Mouse (Mus musculus) heart, postnatal 0 days (tissue): ENCODE results near the gene Scgb1c1. TPM values are rescaled to one million over a fixed set of nuclear protein-coding genes. Genes with fewer than 3 reads are reported as not detected.
"Not testable (repeated sequence)": the region's sequence is repeated elsewhere in the genome, so short reads cannot be mapped to it uniquely, and the experiment has no call there.

Experiments
- ATAC-seq: fragments of 200-750 bp; cut with Nextera tagmentation; 2 replicates; pipeline ENCODE4 v1.8.0; 2017; ENCODE audit warnings: low read depth, moderate number of reproducible peaks, moderate library complexity; ENCODE audit not compliant: insufficient read depth
- DNase-seq: peaks from one replicate; pipeline ENCODE4 v3.0.0-alpha.2; 2016; ENCODE audit warnings: low spot score
- H3K27ac ChIP-seq: fragments of 300-500 bp; sonication (generic); 2 replicates; pipeline ENCODE4 v1.5.1; 2014; ENCODE audit warnings: low read depth, mild to moderate bottlenecking
- H3K27me3 ChIP-seq: fragments of 300-500 bp; sonication (generic); 2 replicates; pipeline ENCODE4 v1.6.1; 2014; ENCODE audit warnings: low read length, mixed read lengths; ENCODE audit not compliant: control insufficient read depth, insufficient read depth
- H3K36me3 ChIP-seq: fragments of 300-500 bp; sonication (generic); replicated peaks from 2 replicates; pipeline ENCODE4 v1.6.1; 2014; ENCODE audit warnings: low read length, mixed read lengths; ENCODE audit not compliant: control insufficient read depth, insufficient read depth
- H3K4me1 ChIP-seq: fragments of 300-500 bp; sonication (generic); 2 replicates; pipeline ENCODE4 v1.6.1; 2014; ENCODE audit warnings: antibody characterized with exemption; ENCODE audit not compliant: control insufficient read depth, insufficient read depth
- H3K4me2 ChIP-seq: fragments of 300-500 bp; sonication (generic); 2 replicates; pipeline ENCODE4 v1.6.1; 2014; ENCODE audit warnings: low read depth, mild to moderate bottlenecking, low read length, moderate library complexity
- H3K4me3 ChIP-seq: fragments of 300-500 bp; sonication (generic); 2 replicates; pipeline ENCODE4 v1.5.1; 2014; ENCODE audit warnings: low read depth, low read length
- H3K9ac ChIP-seq: fragments of 300-500 bp; sonication (generic); replicated peaks from 2 replicates; pipeline ENCODE4 v1.6.1; 2014; ENCODE audit warnings: low read depth, low read length, mixed read lengths
- H3K9me3 ChIP-seq: fragments of 300-500 bp; sonication (generic); replicated peaks from 2 replicates; pipeline ENCODE4 v1.6.1; 2016; ENCODE audit warnings: low read length; ENCODE audit not compliant: control insufficient read depth
- CTCF ChIP-seq: IDR thresholded peaks from 2 replicates; pipeline ENCODE4 v1.5.1; 2016; ENCODE audit warnings: antibody characterized with exemption, control low read depth, low read depth
- EP300 ChIP-seq: IDR thresholded peaks from 2 replicates; pipeline ENCODE4 v1.6.1; 2016; ENCODE audit warnings: antibody characterized with exemption, low read depth
- WGBS: fragments of 180-500 bp; shearing (Covaris S2); extraction: QIAGEN DNeasy Blood & Tissue Kit; methylation state at CpG from one replicate; pipeline ENCODE4 v1.1.7; 2014; 5-methylcytosine and 5-hydroxymethylcytosine counted together
- polyA plus RNA-seq: library from polyadenylated mRNA; unstranded; fragments of >200 nt; fragmentation: Nextera tagmentation; extraction: Ambion mirVana; gene quantifications from 2 replicates; pipeline ENCODE4 v1.2.1, GENCODE M21; 2015
- total RNA-seq: library from RNA; depleted of rRNA; stranded (reverse); fragments of >200 nt; gene quantifications from 2 replicates; pipeline ENCODE4 v1.2.3, GENCODE M21; 2014; ENCODE audit warnings: low replicate concordance; rRNA removed

The Scgb1c1 gene
- total and polyA plus RNA-seq, 2 experiments from 2014 or later, result 0.80 to 11.0 TPM

DNA sequence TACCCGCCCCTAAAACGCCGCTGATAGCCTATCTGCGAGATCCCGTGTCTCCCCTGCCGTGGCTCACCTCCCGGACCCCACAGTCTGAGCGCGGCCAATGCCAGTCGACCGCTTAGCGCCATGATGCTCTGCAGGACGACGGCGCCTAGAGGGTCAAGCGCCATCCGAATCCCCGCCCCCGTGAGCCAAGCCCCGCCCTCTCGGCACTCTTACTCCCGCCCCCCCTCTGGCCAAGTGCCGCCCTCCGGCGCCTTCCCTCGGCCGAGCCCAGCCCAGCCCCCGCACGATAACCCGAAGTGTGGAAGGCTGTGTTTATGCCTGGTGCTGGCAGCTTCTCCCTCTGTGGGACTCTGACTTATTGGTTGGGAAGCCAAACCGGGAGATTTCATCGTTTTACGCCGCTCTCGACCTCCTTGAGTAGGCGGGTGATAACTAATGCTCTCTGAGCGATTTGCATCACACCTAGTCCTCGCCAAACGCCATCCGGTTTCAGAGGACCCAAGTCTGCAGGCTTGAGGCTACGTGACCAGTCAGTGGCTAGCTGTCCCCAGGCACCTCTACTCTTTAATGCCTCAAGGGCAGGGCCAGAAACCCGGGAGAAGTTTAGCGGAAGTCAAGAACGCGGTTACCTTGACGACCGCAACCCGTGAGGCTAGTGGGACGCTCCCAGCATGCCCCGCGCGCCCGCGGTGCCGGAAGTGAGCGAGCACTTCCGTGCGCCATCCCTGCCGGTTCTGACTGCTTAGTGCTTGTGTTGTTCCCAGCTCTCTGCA lies 36.5 kb downstream of the Scgb1c1 start, which contains the start of the genes Psmd13 and Sirt3:
Gene Psmd13 (plus strand): TSS at position 273 of the 773 bp plus-strand sequence.
Gene Sirt3 (minus strand): TSS at position 614 of the 773 bp plus-strand sequence.
- DNase-seq (peak; percentile 93), ATAC-seq (peak; percentile 96)
- peak within 1 kb of the TSS; percentile 86 for H3K27ac ChIP-seq
- peak within 1 kb of the TSS; percentile 96 for H3K4me3 ChIP-seq
- peaks cover 13% of the 10 kb centered on the region for H3K4me1 ChIP-seq
- H3K9ac ChIP-seq, result peak within 1 kb of the TSS; percentile 75
- under 1% methylated on average over 59 of the region's 59 CpGs for WGBS
- peaks cover 33% of the 10 kb centered on the region for H3K36me3 ChIP-seq
- H3K4me2 ChIP-seq, result peak within 1 kb of the TSS; percentile 89
- TF ChIP-seq EP300 (peak; percentile 43; the same call in 1 of the 2 replicates), CTCF (no peak; the same call in 1 of the 2 replicates)
- H3K9me3 ChIP-seq, result no peaks in the 10 kb centered on the region
- H3K27me3 ChIP-seq, result no peaks in the 10 kb centered on the region

DNA sequence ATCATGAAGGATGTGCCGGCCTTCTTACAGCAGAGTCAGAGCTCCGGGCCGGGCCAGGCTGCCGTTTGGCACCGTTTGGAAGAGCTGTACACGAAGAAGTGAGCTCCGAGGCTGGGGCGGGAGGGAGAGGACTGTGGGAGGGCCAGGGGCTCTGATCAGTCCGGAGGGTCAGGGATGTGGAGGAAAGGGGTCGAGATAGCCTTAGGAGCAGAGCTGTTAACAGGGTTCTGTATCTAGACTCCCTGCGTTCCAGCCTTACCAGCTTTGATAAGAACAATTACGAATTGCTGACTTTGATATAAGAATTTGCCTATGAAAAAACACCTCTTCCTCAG lies 37.1 kb downstream of the Scgb1c1 start:
- H3K27ac ChIP-seq, result peak overlapping the region; percentile 86
- peak overlapping the region; percentile 96 for H3K4me3 ChIP-seq
- peaks cover 33% of the 10 kb centered on the region for H3K36me3 ChIP-seq
- peak overlapping the region; percentile 75 for H3K9ac ChIP-seq
- under 1% methylated on average over 12 of the region's 12 CpGs for WGBS
- H3K27me3 ChIP-seq, result no peaks in the 10 kb centered on the region
- no peaks in the 10 kb centered on the region for H3K9me3 ChIP-seq
- TF ChIP-seq EP300, result no peak
- peak; percentile 19 for ATAC-seq
- peaks cover 13% of the 10 kb centered on the region for H3K4me1 ChIP-seq
- peak; percentile 13 for DNase-seq
- H3K4me2 ChIP-seq, result peak overlapping the region; percentile 89

DNA sequence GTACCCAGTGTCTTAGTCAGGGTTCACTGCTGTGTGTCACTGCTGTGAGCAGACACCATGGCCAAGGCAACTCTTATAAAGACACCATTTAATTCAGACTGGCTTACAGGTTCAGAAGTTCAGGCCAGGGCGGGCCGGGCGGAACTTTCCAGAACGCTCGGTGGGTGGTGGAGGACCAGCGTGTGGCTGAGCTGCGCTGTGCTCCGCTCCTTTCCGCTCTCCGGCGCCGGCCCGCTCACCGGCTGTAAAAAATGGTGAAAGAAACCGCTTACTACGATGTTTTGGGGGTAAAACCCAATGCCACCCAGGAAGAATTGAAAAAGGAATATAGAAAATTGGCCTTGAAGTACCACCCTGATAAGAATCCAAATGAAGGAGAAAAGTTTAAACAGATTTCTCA lies 45.3 kb downstream of the Scgb1c1 start:
- 96% methylated on average over 16 of the region's 16 CpGs for WGBS
- peaks cover 77% of the 10 kb centered on the region for H3K36me3 ChIP-seq
- not testable (repeated sequence) for H3K27me3 ChIP-seq, H3K9ac ChIP-seq, H3K4me2 ChIP-seq, DNase-seq, H3K4me3 ChIP-seq, ATAC-seq, H3K27ac ChIP-seq, H3K4me1 ChIP-seq, H3K9me3 ChIP-seq

DNA sequence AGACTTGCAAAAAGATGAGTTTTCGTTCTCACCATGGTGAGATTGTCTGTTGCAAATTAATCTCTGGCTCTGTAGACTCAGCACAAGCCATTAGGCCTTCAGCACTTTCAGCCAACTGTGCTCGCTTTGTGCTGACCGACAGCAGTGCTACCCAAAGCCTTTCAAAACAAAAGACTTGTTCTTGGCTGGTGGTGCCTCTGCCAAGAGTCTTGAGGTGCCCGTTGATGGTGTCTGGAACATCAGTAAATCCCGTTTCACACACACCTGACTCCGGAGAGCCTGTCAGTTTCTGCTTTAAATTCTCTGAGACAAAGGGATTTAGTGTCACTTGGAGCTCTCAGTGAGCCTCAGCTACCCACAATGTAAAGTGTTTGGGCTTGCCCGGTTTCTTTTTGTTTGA lies 48.7 kb downstream of the Scgb1c1 start:
- Histone ChIP-seq H3K4me1 (0 out of 2 replicates have a peak, but pooled peaks cover 2% of the 10 kb centered on the region), H3K4me3 (no peak overlapping the region), H3K4me2 (no peak overlapping the region), H3K27me3 (no peaks in the 10 kb centered on the region), H3K27ac (no peak overlapping the region), H3K36me3 (peaks cover 71% of the 10 kb centered on the region), H3K9ac (no peak overlapping the region), H3K9me3 (no peaks in the 10 kb centered on the region)
- DNase-seq (no peak), ATAC-seq (no peak)
- 92% methylated on average over 7 of the region's 7 CpGs for WGBS
- no peak for TF ChIP-seq CTCF
- TF ChIP-seq EP300, result no peak

DNA sequence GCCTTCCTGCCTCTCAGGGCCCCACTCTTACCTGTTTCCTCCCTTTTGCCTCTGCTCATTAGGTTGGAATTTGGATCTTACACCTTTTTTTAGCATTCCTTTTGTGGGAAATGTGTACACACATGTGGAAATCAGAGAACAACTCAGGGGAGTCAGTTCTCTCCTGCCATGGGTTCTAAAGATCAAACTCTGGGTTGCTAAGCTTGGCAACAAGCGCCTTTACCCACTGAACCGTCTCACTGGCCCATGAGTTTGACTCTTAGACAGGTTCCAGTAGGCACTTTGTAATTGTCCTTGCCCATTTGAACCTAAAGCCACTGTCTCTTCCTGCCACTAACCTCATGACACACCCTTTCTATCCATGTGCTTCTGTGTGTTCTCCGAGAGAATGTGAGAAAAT lies 49.3 kb downstream of the Scgb1c1 start:
- no peak for TF ChIP-seq EP300
- TF ChIP-seq CTCF, result no peak
- H3K9ac ChIP-seq, result no peak overlapping the region
- WGBS, result 90% methylated on average over 3 of the region's 3 CpGs
- H3K9me3 ChIP-seq, result no peaks in the 10 kb centered on the region
- ATAC-seq (no peak), DNase-seq (no peak)
- no peaks in the 10 kb centered on the region for H3K27me3 ChIP-seq
- H3K4me2 ChIP-seq, result no peak overlapping the region
- no peak overlapping the region for H3K4me3 ChIP-seq
- peaks cover 70% of the 10 kb centered on the region for H3K36me3 ChIP-seq
- no peak overlapping the region for H3K27ac ChIP-seq
- 0 out of 2 replicates have a peak, but pooled peaks cover 5% of the 10 kb centered on the region for H3K4me1 ChIP-seq

Other genes starting within 250 kb of the Scgb1c1 start
- not detected in 2 replicates for gene Olfr46, start 244.3 kb upstream of the Scgb1c1 start, total RNA-seq
- not detected in 2 replicates for gene Olfr46, start 244.3 kb upstream of the Scgb1c1 start, polyA plus RNA-seq
- not detected in 2 replicates for gene Olfr61, start 216.6 kb upstream of the Scgb1c1 start, total RNA-seq
- not detected in 2 replicates for gene Olfr61, start 216.6 kb upstream of the Scgb1c1 start, polyA plus RNA-seq
- not detected in 2 replicates for gene Olfr53, start 199.1 kb upstream of the Scgb1c1 start, total RNA-seq
- not detected in 2 replicates for gene Olfr53, start 199.1 kb upstream of the Scgb1c1 start, polyA plus RNA-seq
- gene Olfr539, start 185.6 kb upstream of the Scgb1c1 start, total RNA-seq, result not detected in 2 replicates
- not detected in 2 replicates for gene Olfr539, start 185.6 kb upstream of the Scgb1c1 start, polyA plus RNA-seq
- gene Olfr45, start 163.6 kb upstream of the Scgb1c1 start, total RNA-seq, result not detected in 2 replicates
- not detected in 2 replicates for gene Olfr45, start 163.6 kb upstream of the Scgb1c1 start, polyA plus RNA-seq
- not detected in 2 replicates for gene Olfr541, start 148.3 kb upstream of the Scgb1c1 start, total RNA-seq
- not detected in 2 replicates for gene Olfr541, start 148.3 kb upstream of the Scgb1c1 start, polyA plus RNA-seq
- 0.11 TPM in 1 of 2 replicates, not detected in the other for gene Cyp2e1, start 81.8 kb upstream of the Scgb1c1 start, total RNA-seq
- not detected in 2 replicates for gene Cyp2e1, start 81.8 kb upstream of the Scgb1c1 start, polyA plus RNA-seq
- gene Syce1, start 57.7 kb upstream of the Scgb1c1 start, total RNA-seq, result not detected in 2 replicates
- gene Syce1, start 57.7 kb upstream of the Scgb1c1 start, polyA plus RNA-seq, result 0.10 and 0.18 TPM in 2 replicates
- gene Zfp941, start 23.4 kb upstream of the Scgb1c1 start, total RNA-seq, result 0.11 and 0.97 TPM in 2 replicates
- 0.29 and 0.45 TPM in 2 replicates for gene Zfp941, start 23.4 kb upstream of the Scgb1c1 start, polyA plus RNA-seq
- not detected in 2 replicates for gene Urah, start 10.5 kb upstream of the Scgb1c1 start, total RNA-seq
- 0.27 and 0.29 TPM in 2 replicates for gene Urah, start 10.5 kb upstream of the Scgb1c1 start, polyA plus RNA-seq
- not detected in 2 replicates for gene Odf3, start 2.3 kb downstream of the Scgb1c1 start, total RNA-seq
- gene Odf3, start 2.3 kb downstream of the Scgb1c1 start, polyA plus RNA-seq, result not detected in 2 replicates
- not detected in 2 replicates for gene Gm45785, start 10.8 kb downstream of the Scgb1c1 start, total RNA-seq
- gene Gm45785, start 10.8 kb downstream of the Scgb1c1 start, polyA plus RNA-seq, result not detected in 2 replicates
- 37.2 and 73.8 TPM in 2 replicates for gene Ric8a, start 11.4 kb downstream of the Scgb1c1 start, total RNA-seq
- gene Ric8a, start 11.4 kb downstream of the Scgb1c1 start, polyA plus RNA-seq, result 27.5 and 27.8 TPM in 2 replicates
- 13.9 and 14.8 TPM in 2 replicates for gene Bet1l, start 12.0 kb downstream of the Scgb1c1 start, total RNA-seq
- 29.6 and 32.0 TPM in 2 replicates for gene Bet1l, start 12.0 kb downstream of the Scgb1c1 start, polyA plus RNA-seq
- gene Psmd13, start 36.4 kb downstream of the Scgb1c1 start, total RNA-seq, result 72.6 and 84.3 TPM in 2 replicates
- gene Psmd13, start 36.4 kb downstream of the Scgb1c1 start, polyA plus RNA-seq, result 172 and 185 TPM in 2 replicates
- gene Sirt3, start 36.8 kb downstream of the Scgb1c1 start, total RNA-seq, result 89.4 and 105 TPM in 2 replicates
- 76.1 and 78.0 TPM in 2 replicates for gene Sirt3, start 36.8 kb downstream of the Scgb1c1 start, polyA plus RNA-seq
- 425 and 483 TPM in 2 replicates for gene Cox8b, start 54.9 kb downstream of the Scgb1c1 start, total RNA-seq
- gene Cox8b, start 54.9 kb downstream of the Scgb1c1 start, polyA plus RNA-seq, result 1,841 and 1,871 TPM in 2 replicates
- not detected in 2 replicates for gene Nlrp6, start 75.4 kb downstream of the Scgb1c1 start, total RNA-seq
- 0.08 TPM in 1 of 2 replicates, not detected in the other for gene Nlrp6, start 75.4 kb downstream of the Scgb1c1 start, polyA plus RNA-seq
- 13.8 and 16.3 TPM in 2 replicates for gene Pgghg, start 95.8 kb downstream of the Scgb1c1 start, total RNA-seq
- 5.8 and 5.9 TPM in 2 replicates for gene Pgghg, start 95.8 kb downstream of the Scgb1c1 start, polyA plus RNA-seq
- gene Ifitm5, start 104.7 kb downstream of the Scgb1c1 start, total RNA-seq, result 3.4 TPM in 1 of 2 replicates, not detected in the other
- gene Ifitm5, start 104.7 kb downstream of the Scgb1c1 start, polyA plus RNA-seq, result 0.56 and 0.87 TPM in 2 replicates
- not detected in 2 replicates for gene Gm45717, start 110.4 kb downstream of the Scgb1c1 start, total RNA-seq
- 0.36 TPM in 1 of 2 replicates, not detected in the other for gene Gm45717, start 110.4 kb downstream of the Scgb1c1 start, polyA plus RNA-seq
- 172 and 232 TPM in 2 replicates for gene Ifitm2, start 110.4 kb downstream of the Scgb1c1 start, total RNA-seq
- 516 and 534 TPM in 2 replicates for gene Ifitm2, start 110.4 kb downstream of the Scgb1c1 start, polyA plus RNA-seq
- 1.4 and 23.1 TPM in 2 replicates for gene Ifitm1, start 121.7 kb downstream of the Scgb1c1 start, total RNA-seq
- 4.1 and 6.6 TPM in 2 replicates for gene Ifitm1, start 121.7 kb downstream of the Scgb1c1 start, polyA plus RNA-seq
- gene Ifitm3, start 165.2 kb downstream of the Scgb1c1 start, total RNA-seq, result 148 and 324 TPM in 2 replicates
- gene Ifitm3, start 165.2 kb downstream of the Scgb1c1 start, polyA plus RNA-seq, result 202 and 230 TPM in 2 replicates
- not detected in 2 replicates for gene Ifitm6, start 172.4 kb downstream of the Scgb1c1 start, total RNA-seq
- gene Ifitm6, start 172.4 kb downstream of the Scgb1c1 start, polyA plus RNA-seq, result 0.30 and 0.74 TPM in 2 replicates
- gene Gm17387, start 183.6 kb downstream of the Scgb1c1 start, total RNA-seq, result not detected in 2 replicates
- gene Gm17387, start 183.6 kb downstream of the Scgb1c1 start, polyA plus RNA-seq, result not detected in 2 replicates
- 0.43 TPM in 1 of 2 replicates, not detected in the other for gene B4galnt4, start 215.6 kb downstream of the Scgb1c1 start, total RNA-seq
- 0.10 TPM in 1 of 2 replicates, not detected in the other for gene B4galnt4, start 215.6 kb downstream of the Scgb1c1 start, polyA plus RNA-seq
- 3.8 TPM in 1 of 2 replicates, not detected in the other for gene Pkp3, start 232.7 kb downstream of the Scgb1c1 start, total RNA-seq
- 0.19 and 0.20 TPM in 2 replicates for gene Pkp3, start 232.7 kb downstream of the Scgb1c1 start, polyA plus RNA-seq